Mouse (Mus musculus) embryonic facial prominence, embryonic 15.5 days (tissue): ENCODE results near the gene Borcs7. TPM values are rescaled to one million over a fixed set of nuclear protein-coding genes. Genes with fewer than 3 reads are reported as not detected.
"Not testable (repeated sequence)": the region's sequence is repeated elsewhere in the genome, so short reads cannot be mapped to it uniquely, and the experiment has no call there.

Experiments
- ATAC-seq: fragments of 200-750 bp; cut with Nextera tagmentation; 2 replicates; pipeline ENCODE4 v1.8.0; 2017; ENCODE audit warnings: low read depth, moderate TSS enrichment; ENCODE audit not compliant: insufficient number of reproducible peaks, low FRiP score, low TSS enrichment
- H3K27ac ChIP-seq: fragments of 300-500 bp; sonication (generic); replicated peaks from 2 replicates; pipeline ENCODE4 v1.5.1; 2015; ENCODE audit warnings: mild to moderate bottlenecking, inconsistent platforms
- H3K27me3 ChIP-seq: fragments of 300-500 bp; sonication (generic); 2 replicates; pipeline ENCODE4 v1.6.1; 2015; ENCODE audit warnings: inconsistent platforms
- H3K36me3 ChIP-seq: fragments of 300-500 bp; sonication (generic); 2 replicates; pipeline ENCODE4 v1.6.1; 2015; ENCODE audit warnings: mild to moderate bottlenecking, inconsistent platforms
- H3K4me1 ChIP-seq: fragments of 300-500 bp; sonication (generic); 2 replicates; pipeline ENCODE4 v1.6.1; 2015; ENCODE audit warnings: inconsistent platforms
- H3K4me2 ChIP-seq: fragments of 300-500 bp; sonication (generic); replicated peaks from 2 replicates; pipeline ENCODE4 v1.6.1; 2015; ENCODE audit warnings: mild to moderate bottlenecking, inconsistent platforms
- H3K4me3 ChIP-seq: fragments of 300-500 bp; sonication (generic); replicated peaks from 2 replicates; pipeline ENCODE4 v1.5.1; 2015; ENCODE audit warnings: mild to moderate bottlenecking, inconsistent platforms
- H3K9ac ChIP-seq: fragments of 300-500 bp; sonication (generic); 2 replicates; pipeline ENCODE4 v1.6.1; 2015; ENCODE audit warnings: inconsistent platforms
- H3K9me3 ChIP-seq: fragments of 300-500 bp; sonication (generic); replicated peaks from 2 replicates; pipeline ENCODE4 v1.6.1; 2016; ENCODE audit warnings: inconsistent platforms
- WGBS: fragments of 180-500 bp; shearing (Covaris S2); methylation state at CpG from one replicate; pipeline ENCODE4 v1.1.7; 2015; 5-methylcytosine and 5-hydroxymethylcytosine counted together
- polyA plus RNA-seq: library from polyadenylated mRNA; unstranded; fragments of >200 nt; fragmentation: Nextera tagmentation; extraction: Ambion mirVana; gene quantifications from 2 replicates; pipeline ENCODE4 v1.2.1, GENCODE M21; 2015

The Borcs7 gene
- polyA plus RNA-seq, 1 experiment from 2014 or later: 16.3 TPM

DNA sequence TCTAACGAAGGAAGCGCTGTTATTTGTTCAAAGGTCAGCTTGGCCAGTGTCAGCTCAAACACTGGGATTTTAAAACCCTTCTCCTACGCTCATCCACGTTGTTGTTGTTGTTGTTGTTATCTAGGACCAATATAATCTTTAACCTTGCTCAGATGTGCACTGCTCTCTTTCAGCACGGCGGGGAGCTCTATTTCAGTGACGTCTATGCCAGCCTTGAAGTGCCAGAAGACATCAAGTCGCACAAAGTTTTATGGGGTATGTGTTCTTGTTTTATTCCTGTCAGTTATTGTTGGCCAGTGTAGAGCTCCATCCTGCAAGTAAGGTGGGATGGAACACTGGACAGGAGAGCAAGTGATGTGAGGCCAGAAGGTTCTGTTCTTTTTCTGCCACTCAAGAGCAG lies 25.3 kb downstream of the Borcs7 start:
- peaks cover 16% of the 10 kb centered on the region; the same call in 1 of the 2 replicates for H3K36me3 ChIP-seq
- H3K27ac ChIP-seq: no peak overlapping the region
- H3K27me3 ChIP-seq: no peaks in the 10 kb centered on the region
- WGBS: 87% methylated on average over 8 of the region's 8 CpGs
- no peak for ATAC-seq
- no peaks in the 10 kb centered on the region for H3K4me1 ChIP-seq
- H3K9me3 ChIP-seq: no peaks in the 10 kb centered on the region
- H3K9ac ChIP-seq: no peak overlapping the region
- H3K4me2 ChIP-seq: no peak overlapping the region
- no peak overlapping the region for H3K4me3 ChIP-seq

DNA sequence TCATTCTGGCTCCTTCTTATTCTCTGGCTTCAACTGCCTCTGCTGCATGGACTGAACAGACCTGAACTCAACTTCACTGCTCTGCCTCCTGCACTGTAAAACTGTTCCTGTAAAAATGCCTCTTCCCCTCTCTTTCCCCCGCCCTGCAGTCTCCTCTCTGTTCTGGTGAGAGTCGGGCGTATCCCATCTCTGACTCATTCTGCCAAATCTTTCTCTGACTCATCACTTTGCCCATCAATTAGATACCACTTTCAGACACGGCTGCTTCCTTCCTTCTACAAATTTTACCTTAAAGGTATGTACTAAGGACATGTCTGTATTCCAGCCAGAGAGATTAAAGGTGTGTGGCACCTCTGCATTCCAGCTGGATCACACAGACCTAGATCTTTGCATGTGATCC lies 28.4 kb downstream of the Borcs7 start:
- WGBS: 76% methylated on average over 4 of the region's 4 CpGs
- peaks cover 9% of the 10 kb centered on the region; the same call in 1 of the 2 replicates for H3K36me3 ChIP-seq
- no peaks in the 10 kb centered on the region for H3K9me3 ChIP-seq
- H3K27ac ChIP-seq: no peak overlapping the region
- no peak overlapping the region for H3K4me3 ChIP-seq
- H3K9ac ChIP-seq: no peak overlapping the region
- no peak for ATAC-seq
- no peaks in the 10 kb centered on the region for H3K4me1 ChIP-seq
- H3K27me3 ChIP-seq: no peaks in the 10 kb centered on the region
- no peak overlapping the region for H3K4me2 ChIP-seq

DNA sequence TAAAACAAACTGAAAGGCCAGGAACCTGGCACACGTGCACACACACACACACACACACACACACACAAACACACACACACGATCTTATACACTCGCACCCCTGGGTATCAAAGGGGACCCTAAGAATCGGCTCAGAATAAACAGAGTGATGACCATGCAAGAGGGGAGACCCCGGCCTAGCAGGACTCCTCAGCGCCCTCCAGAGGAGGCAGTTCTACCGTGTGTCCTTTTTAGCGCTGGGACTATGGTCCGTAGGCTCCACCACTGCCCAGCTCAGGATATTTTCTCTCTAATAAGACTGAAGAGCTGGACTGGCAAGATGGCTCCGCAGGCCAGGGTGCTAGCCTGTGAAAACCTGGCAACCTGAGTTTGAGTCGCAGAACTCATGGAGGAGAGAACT lies 34.7 kb downstream of the Borcs7 start:
- H3K27ac ChIP-seq: no peak overlapping the region
- H3K27me3 ChIP-seq: no peaks in the 10 kb centered on the region
- H3K36me3 ChIP-seq: peaks cover 7% of the 10 kb centered on the region; the same call in 1 of the 2 replicates
- WGBS: 65% methylated on average over 11 of the region's 11 CpGs
- no peaks in the 10 kb centered on the region for H3K9me3 ChIP-seq
- no peak overlapping the region for H3K9ac ChIP-seq
- no peaks in the 10 kb centered on the region for H3K4me1 ChIP-seq
- H3K4me2 ChIP-seq: no peak overlapping the region
- no peak for ATAC-seq
- H3K4me3 ChIP-seq: no peak overlapping the region

DNA sequence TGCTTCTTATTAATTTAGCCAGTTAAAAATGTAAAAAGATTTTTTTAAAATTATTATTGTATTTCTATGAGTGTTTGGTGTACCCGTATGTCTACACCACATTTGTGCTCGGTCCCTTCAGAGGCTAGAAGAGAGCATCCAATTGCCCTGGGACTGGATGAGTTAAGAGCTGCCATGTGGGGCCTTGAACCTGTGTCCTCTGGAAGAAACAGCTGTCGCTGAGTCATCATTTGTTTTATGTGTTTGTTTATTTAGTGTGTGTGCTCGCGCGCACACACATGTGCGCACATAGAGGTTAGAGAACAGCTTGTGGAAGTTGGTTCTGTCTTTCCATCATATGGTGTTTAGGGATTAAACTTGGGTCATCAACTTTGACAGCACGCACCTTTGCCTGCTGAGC lies 36.4 kb downstream of the Borcs7 start:
- Histone ChIP-seq H3K9me3 (no peaks in the 10 kb centered on the region), H3K36me3 (peaks cover 7% of the 10 kb centered on the region; the same call in 1 of the 2 replicates), H3K27ac (no peak overlapping the region), H3K4me3 (no peak overlapping the region), H3K9ac (no peak overlapping the region), H3K4me1 (no peaks in the 10 kb centered on the region), H3K27me3 (no peaks in the 10 kb centered on the region), H3K4me2 (no peak overlapping the region)
- no peak for ATAC-seq
- WGBS: 97% methylated on average over 8 of the region's 8 CpGs

DNA sequence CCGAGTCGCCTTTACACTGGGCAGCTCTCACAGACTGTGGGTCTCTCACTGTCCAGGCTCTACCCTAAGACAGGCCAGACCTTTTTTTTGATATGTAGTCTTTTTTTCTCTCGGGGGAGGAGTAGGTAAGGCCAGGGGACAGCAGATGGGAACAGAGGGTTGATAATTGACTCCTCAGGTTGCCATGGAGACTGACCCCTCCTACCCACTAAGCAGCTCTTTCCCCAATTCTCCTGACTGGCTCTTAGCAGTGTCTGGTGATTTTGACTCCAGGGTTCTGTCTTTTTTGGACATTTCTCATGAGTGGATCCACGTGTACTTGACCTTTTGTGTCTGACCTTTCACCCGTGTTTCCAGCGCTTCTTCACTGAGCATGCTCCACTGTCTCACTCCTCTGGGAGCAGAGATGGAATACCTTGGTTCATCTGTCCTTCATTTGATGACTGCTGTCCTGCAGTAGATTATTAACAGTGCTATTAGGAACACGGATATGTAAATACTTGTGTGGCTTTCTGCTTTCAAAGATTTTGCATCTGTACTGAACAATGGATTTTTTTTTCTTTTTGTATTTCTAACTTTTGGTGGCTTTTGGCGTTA lies 37.5 kb downstream of the Borcs7 start:
- Histone ChIP-seq H3K9me3 (no peaks in the 10 kb centered on the region), H3K9ac (no peak overlapping the region)
- ATAC-seq: peak; percentile 19; the same call in 1 of the 2 replicates

DNA sequence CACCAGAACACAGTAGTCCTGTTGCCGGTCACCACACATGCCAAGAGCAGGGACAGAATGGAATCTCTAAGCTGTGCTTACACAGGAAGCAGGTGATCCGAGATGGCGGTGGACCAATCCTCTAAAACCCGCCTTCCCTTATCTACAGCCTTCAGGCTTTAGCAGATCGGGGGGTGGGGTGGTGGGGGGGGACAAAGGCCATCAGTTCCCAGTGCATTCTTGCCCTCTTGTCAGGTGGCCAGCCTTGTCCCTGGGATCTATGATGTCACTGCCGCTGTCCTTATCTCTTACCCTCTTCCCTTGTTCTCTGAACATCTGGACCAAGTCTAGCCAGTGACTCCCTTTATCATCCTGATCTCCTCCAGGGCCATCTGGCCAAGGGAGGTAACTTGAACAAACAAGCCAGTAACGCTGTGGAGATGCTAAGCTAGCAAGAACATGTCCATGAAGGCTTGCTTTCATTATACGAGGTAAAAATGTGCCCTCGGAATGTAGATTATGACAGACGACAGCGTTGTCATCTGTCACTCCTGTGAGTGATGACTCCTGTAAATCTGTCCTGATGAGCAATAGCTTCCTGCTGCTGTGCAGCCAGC lies 38.3 kb downstream of the Borcs7 start:
- no peak overlapping the region for H3K9ac ChIP-seq
- H3K9me3 ChIP-seq: no peaks in the 10 kb centered on the region
- H3K36me3 ChIP-seq: peaks cover 4% of the 10 kb centered on the region; the same call in 1 of the 2 replicates
- no peak overlapping the region for H3K4me3 ChIP-seq
- WGBS: 68% methylated on average over 11 of the region's 11 CpGs
- H3K4me1 ChIP-seq: no peaks in the 10 kb centered on the region
- ATAC-seq: no peak
- no peak overlapping the region for H3K4me2 ChIP-seq
- H3K27ac ChIP-seq: no peak overlapping the region
- no peaks in the 10 kb centered on the region for H3K27me3 ChIP-seq

More for the DNA sequence above, 37.5 kb downstream of the Borcs7 start:
- Histone ChIP-seq H3K27me3 (no peaks in the 10 kb centered on the region), H3K4me3 (no peak overlapping the region), H3K4me1 (no peaks in the 10 kb centered on the region), H3K4me2 (no peak overlapping the region), H3K36me3 (peaks cover 4% of the 10 kb centered on the region; the same call in 1 of the 2 replicates), H3K27ac (no peak overlapping the region)
- 60% methylated on average over 8 of the region's 8 CpGs for WGBS

DNA sequence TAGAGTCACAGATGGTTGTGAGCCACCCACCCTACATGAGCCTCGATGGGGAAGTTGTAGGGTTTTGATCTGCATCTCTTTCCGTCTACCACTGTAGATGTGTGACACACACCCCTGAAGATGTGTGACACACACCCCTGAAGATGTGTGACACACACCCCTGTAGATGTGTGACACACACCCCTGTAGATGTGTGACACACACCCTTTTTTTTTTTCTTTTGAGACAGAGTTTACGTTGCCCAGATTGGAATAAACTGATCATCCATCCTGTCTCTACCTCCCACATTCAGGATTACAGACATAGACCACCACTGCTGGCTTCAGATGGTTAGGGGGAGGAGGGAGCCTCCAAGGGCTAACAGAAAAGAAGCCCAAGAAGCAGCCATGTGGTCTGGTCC lies 39.2 kb downstream of the Borcs7 start:
- no peak for ATAC-seq
- 75% methylated on average over 3 of the region's 3 CpGs for WGBS
- Histone ChIP-seq H3K4me1 (no peaks in the 10 kb centered on the region), H3K4me3 (no peak overlapping the region), H3K27ac (no peak overlapping the region), H3K36me3 (peaks cover 4% of the 10 kb centered on the region; the same call in 1 of the 2 replicates), H3K9ac (no peak overlapping the region), H3K9me3 (no peaks in the 10 kb centered on the region), H3K27me3 (no peaks in the 10 kb centered on the region), H3K4me2 (no peak overlapping the region)

DNA sequence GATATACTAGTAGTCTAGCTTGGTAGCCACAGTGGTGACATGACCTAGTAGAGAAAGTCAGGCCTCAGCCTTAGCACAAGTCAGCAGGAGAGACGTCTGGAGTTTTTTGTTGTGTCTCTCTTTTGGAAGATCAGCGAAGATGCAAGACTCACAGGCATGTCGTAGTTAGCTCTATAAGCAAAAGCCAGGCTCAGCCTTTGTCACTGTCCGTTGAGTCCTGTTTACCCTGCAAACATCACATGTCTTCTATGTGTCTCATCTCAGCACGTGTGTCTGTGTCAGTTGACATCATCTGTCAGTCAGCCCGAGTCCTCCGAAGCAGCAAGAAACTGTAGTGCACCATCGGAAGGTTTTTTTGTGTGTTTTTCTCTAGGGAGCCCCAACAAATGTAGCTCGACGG lies 41.6 kb downstream of the Borcs7 start:
- WGBS: 85% methylated on average over 10 of the region's 10 CpGs
- H3K4me1 ChIP-seq: no peaks in the 10 kb centered on the region
- H3K36me3 ChIP-seq: peaks cover 1% of the 10 kb centered on the region; the same call in 1 of the 2 replicates
- no peak overlapping the region for H3K4me2 ChIP-seq
- no peaks in the 10 kb centered on the region for H3K9me3 ChIP-seq
- no peak overlapping the region for H3K27ac ChIP-seq
- H3K4me3 ChIP-seq: no peak overlapping the region
- no peak for ATAC-seq
- no peaks in the 10 kb centered on the region for H3K27me3 ChIP-seq
- no peak overlapping the region for H3K9ac ChIP-seq

DNA sequence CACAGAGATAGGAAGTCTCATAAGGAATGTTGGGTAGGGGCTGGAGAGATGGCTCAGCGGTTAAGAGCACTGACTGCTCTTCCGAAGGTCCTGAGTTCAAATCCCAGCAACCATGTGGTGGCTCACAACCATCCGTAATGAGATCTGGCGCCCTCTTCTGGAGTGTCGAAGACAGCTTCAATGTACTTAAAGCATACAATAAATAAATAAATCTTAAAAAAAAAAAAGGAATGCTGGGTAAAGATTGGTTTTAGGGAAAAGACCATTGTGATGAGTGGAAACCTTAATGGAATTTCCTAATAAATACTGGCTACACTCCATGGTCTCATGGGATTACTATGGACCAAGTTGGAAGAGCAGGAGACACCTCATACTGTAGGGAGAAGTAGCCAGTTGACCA lies 43.0 kb downstream of the Borcs7 start:
- 93% methylated on average over 5 of the region's 5 CpGs for WGBS
- ATAC-seq, H3K27me3 ChIP-seq: not testable (repeated sequence)

DNA sequence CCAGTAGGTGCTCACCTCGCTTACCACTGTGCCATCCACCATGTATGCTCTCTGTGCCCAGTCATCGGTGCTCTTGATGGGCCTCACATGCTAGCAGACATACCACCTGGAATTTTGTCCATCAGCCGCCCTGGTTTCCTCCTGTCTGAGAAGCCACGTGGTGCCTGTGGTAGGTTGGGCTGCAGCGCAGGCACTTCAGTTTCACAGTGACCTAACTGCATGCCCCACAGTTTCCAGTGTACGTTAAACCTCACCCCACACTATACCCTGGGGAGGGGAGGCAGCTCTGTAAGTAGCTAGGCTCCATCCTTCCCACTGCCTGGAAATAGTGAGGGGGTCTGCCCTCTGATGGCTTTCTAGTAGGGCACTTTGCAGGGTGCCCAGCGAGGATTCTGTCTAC lies 43.9 kb downstream of the Borcs7 start:
- 89% methylated on average over 7 of the region's 7 CpGs for WGBS

More for the DNA sequence above, 43.0 kb downstream of the Borcs7 start:
- H3K36me3 ChIP-seq, H3K4me1 ChIP-seq, H3K4me2 ChIP-seq, H3K9me3 ChIP-seq, H3K9ac ChIP-seq, H3K4me3 ChIP-seq, H3K27ac ChIP-seq: not testable (repeated sequence)

DNA sequence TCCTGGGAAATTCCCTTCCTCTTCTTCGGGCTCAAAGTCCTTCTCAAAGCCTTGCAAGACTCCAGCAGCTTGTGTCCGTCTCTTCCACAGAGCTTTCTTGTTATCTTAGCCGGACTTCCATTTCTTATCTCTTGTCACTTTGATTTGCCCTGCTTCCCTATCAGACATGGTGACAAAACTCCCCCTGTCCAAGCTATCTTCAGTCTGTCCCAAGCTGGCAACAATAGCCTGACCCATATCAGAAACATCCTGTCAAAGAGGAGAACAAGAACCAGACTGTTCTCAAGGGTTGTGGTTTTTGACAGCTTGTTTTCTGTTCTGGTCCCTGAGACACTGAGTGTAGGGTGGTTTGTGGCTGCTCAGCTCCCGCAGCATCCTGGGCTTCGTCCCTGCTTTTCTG lies 45.5 kb downstream of the Borcs7 start:
- H3K4me1 ChIP-seq: no peaks in the 10 kb centered on the region
- no peak overlapping the region for H3K4me3 ChIP-seq
- H3K27ac ChIP-seq: no peak overlapping the region
- no peaks in the 10 kb centered on the region for H3K36me3 ChIP-seq
- no peaks in the 10 kb centered on the region for H3K27me3 ChIP-seq
- no peak overlapping the region for H3K9ac ChIP-seq
- no peak for ATAC-seq
- H3K9me3 ChIP-seq: no peaks in the 10 kb centered on the region
- H3K4me2 ChIP-seq: no peak overlapping the region
- WGBS: 61% methylated on average over 5 of the region's 5 CpGs

More for the DNA sequence above, 43.9 kb downstream of the Borcs7 start:
- no peaks in the 10 kb centered on the region for H3K27me3 ChIP-seq
- H3K9ac ChIP-seq: no peak overlapping the region
- no peak overlapping the region for H3K27ac ChIP-seq
- no peak overlapping the region for H3K4me3 ChIP-seq
- no peak overlapping the region for H3K4me2 ChIP-seq
- no peaks in the 10 kb centered on the region for H3K36me3 ChIP-seq
- no peaks in the 10 kb centered on the region for H3K9me3 ChIP-seq
- H3K4me1 ChIP-seq: no peaks in the 10 kb centered on the region
- ATAC-seq: no peak

DNA sequence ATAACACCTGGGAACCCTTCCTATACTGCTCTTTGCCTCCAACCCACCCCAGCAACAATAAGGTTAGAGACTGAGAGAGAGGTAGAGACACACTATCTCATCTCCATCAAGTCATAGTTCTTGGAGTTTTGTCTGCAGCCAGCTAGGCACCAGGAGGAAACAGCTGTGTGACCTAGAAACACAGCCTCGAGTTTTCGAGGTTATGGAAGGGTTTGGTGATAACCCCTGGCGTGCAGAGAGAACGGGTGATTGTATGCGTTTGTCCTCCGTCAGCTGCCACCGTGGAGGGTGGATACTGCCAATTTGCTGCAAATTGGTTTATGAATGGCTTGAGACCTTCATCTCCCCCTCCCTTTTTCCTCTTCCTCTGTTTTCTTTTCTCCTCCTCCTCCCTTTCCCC lies 47.4 kb downstream of the Borcs7 start:
- WGBS: 72% methylated on average over 7 of the region's 7 CpGs

More for the DNA sequence above, 47.4 kb downstream of the Borcs7 start:
- no peaks in the 10 kb centered on the region for H3K4me1 ChIP-seq
- H3K4me3 ChIP-seq: no peak overlapping the region
- no peaks in the 10 kb centered on the region for H3K27me3 ChIP-seq
- no peak for ATAC-seq
- H3K9me3 ChIP-seq: no peaks in the 10 kb centered on the region
- no peaks in the 10 kb centered on the region for H3K36me3 ChIP-seq
- H3K27ac ChIP-seq: no peak overlapping the region
- H3K9ac ChIP-seq: no peak overlapping the region
- H3K4me2 ChIP-seq: no peak overlapping the region
